Mouse (Mus musculus): ENCODE measurements around the gene Hist1h4n. TPM values are rescaled to one million over a fixed set of nuclear protein-coding genes. Genes with fewer than 3 reads are reported as not detected.
"Not testable (repeated sequence)": the region's sequence is repeated elsewhere in the genome, so short reads cannot be mapped to it uniquely, and the experiment has no call there.

Hist1h4n gene
- total RNA-seq (2021) = not detected
- long read RNA-seq, experiment 1, partial matches to known transcripts = 0 of 1 reads
- long read RNA-seq, experiment 1, other reads (novel, unspliced or antisense) = 0 of 1 reads
- long read RNA-seq, experiment 2 = 0 reads

DNA sequence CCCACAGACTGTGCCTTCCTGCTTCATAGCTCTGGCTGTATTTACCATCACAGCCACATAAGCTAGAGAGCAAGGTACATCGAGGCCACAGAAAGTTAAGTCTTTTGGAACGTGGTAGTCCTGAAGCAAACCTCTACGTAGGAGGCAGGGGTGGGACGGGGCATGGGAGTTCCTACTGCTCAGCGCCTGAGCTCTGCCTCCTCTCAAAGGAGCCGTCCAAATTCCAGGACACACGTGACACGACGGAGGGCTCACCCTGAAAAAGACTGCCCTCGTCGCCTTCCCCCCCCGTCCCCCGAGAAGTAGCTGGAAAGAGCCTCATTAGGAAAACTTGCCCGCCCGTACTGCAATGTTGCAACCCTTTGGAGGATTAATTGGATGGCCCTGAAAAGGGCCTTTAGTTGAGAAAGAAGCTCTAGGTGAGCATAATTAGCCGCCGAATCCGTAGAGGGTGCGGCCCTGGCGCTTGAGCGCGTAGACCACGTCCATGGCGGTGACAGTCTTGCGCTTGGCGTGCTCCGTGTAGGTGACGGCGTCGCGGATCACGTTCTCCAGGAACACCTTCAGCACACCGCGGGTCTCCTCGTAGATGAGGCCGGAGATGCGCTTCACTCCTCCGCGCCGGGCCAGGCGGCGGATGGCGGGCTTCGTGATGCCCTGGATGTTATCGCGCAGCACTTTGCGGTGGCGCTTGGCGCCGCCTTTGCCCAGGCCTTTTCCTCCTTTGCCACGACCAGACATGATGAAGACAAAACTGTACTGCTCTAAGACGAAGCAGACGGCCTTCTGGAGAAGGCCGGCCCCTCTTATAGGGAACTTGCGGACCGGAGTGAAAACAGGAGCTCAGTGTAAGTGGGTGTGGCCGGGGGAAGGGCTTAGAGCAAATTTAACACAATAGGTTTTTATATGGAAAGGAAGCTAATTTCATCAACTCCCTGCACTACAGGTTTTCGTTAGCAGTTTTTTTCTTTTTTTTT is at the start of gene Hist1h4n:
Hist1h4n (minus strand) TSS at position 779 of the 977 bp plus-strand sequence.
- intact Hi-C loops (cut with DNase I); DNase-seq: not testable (repeated sequence)

- intact Hi-C loops (cut with DNase I) = no loop called here
- DNase-seq = no peak
Observed at GRCm38 (mm10) chr13:21880735-21881134, 48.7 kb upstream of the Hist1h4n start.

DNA sequence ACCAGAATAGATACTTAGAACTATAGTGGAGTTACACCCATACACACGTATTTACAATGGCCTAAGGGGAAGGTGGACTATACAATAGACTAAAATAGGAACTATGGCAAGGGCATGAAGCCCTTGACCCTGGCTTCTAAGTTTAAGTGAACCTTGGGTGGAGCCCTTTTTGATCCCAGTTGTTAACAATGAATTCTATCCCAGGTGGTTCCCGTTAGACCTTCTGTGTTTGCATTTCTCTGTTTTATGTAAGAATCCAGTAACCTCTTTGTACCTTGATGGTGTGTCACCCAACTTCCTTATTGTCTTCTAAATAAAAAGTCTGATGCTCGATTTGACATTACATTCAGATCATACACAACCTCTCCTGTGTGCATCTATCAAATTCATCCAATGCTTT is 33.5 kb upstream of the Hist1h4n start:
- DNase-seq; intact Hi-C loops (cut with DNase I): not testable (repeated sequence)

DNA sequence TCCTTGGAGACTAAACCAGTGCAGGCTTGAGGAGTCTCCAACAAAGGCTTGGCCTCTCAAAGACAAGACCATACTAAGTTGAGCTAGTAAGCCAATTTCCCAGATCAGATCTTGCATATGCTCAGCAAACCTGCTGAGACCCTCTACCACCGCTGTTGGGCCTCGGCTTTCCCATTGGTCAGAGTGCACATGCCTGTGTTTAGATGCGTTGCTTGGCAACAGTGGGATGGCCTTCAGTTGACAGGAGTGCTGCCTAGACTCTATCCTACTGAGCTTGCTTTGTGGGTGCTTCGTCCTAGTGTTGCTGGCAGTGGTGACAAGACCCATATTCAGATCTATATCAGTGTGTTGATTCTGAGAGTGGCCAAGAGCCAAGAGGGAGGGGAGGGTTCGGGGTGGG is 29.6 kb upstream of the Hist1h4n start:
- intact Hi-C loops (cut with DNase I) = no loop called here
- DNase-seq = no peak

- intact Hi-C loops (cut with DNase I) = loop anchor here (10.0 kb wide), 2 partner anchors 141 to 169 kb away; partner anchors contain the start of genes Hist1h2ai, Hist1h2bl and Hist1h3h
- no peak for DNase-seq
Observed at GRCm38 (mm10) chr13:21855698-21856162, 23.7 kb upstream of the Hist1h4n start.

- intact Hi-C loops (cut with DNase I) = loop anchor here (10.0 kb wide), 2 partner anchors 140 to 170 kb away; partner anchors contain the start of genes Hist1h2ai, Hist1h2bl and Hist1h3h
- peak; percentile 30 to 35 for DNase-seq
Observed at GRCm38 (mm10) chr13:21855146-21855545, 23.1 kb upstream of the Hist1h4n start.

DNA sequence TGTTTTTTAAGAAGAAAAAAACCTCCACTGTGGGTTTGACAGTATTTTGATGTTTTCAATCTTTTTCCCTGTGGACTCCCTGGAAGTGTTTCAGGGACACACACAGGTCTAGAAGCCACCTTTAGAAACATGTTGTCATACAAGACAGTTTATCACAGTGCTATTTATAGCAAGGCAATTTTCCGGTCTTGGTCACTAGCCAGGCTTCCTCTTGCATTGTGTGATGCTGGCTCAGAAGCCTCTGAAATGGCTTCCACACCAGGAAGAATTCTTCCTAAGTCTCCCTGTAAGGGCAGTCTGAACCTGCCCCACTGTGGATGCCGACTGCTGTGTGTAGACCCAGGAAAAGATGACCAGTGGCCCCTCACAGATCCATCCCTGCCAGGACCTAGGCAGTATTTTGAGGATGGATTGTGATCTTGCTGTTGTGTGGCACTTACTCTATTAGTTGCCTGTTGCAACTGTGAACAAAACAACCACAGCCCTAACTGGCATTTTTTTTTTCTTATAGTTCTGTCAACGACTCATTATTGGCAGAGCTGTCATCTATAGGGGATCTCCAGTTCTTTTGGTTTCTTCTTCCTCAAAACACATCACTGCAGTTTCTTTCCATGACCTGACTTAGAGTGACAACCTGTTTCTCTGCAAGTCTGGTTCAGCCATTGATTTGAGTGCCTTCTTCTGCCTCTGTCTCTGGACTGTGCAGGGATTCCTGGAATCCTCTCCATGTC is 20.4 kb upstream of the Hist1h4n start:
- DNase-seq = peak in 1 of 2 experiments; percentile 19
- intact Hi-C loops (cut with DNase I) = loop anchor here (10.0 kb wide), 2 partner anchors 138 to 172 kb away; partner anchors contain the start of genes Hist1h2ai, Hist1h2bl and Hist1h3h

DNA sequence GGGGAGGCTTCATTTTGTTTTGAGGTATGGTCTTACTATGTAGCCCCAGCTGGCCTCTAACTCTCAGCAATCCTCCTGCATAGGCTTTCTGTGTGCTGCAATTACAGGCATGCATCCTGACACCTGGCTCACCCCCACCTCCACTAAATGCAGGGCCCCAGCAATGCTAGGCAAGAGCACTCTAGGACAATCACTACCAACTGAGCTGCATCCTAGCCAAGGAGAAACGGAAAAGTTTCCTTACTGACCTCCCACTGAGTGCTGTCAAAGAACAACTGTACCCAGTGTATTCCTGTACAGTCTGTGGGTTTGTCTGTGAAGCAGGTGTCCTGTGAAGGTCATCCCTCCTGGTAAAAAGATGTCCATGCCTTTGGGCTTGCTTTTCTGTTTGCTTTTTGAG is 18.7 kb upstream of the Hist1h4n start:
- DNase-seq = not testable (repeated sequence)
- intact Hi-C loops (cut with DNase I) = loop anchor here (10.0 kb wide), 2 partner anchors 136 to 174 kb away; partner anchors contain the start of genes Hist1h2ai, Hist1h2bl and Hist1h3h

DNA sequence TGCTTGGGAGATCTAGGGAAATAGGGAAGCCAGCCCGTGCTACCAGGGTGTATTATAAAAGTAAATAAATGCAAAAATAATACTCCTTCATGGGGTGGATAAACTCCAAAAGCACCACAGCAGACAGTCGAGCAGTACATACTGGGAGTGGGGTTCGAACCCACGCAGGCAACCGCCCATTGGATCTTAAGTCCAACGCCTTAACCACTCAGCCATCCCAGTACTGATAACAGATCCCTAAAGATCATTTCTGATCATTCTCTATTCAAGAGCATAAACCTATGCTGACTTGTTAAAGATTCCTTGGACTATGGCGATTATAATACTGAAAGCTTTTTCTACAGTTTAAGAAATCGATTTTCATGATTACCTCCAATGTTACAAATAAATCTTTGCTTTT is 15.9 kb upstream of the Hist1h4n start:
- intact Hi-C loops (cut with DNase I) = no loop called here
- no peak for DNase-seq

DNA sequence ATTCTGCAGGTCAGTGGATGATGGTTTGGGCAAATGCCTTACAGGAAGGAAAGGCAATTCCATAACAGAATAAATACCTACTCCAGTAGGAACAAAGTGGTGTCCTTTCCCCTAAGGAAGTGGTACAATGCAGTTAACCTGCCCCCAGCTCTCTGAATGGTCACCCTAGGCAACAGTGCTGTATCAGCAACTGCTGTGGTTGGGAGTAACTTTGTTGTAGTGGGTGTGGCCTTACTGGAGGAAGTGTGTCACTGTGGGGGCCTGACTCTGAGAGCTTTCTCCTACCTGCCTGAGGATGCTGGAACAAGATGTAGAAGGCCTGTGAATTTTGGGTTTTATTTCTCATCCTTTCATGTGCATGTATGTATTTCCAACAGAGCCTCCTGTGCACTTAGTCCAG is 14.4 kb upstream of the Hist1h4n start:
- intact Hi-C loops (cut with DNase I) = not testable (repeated sequence)

DNA sequence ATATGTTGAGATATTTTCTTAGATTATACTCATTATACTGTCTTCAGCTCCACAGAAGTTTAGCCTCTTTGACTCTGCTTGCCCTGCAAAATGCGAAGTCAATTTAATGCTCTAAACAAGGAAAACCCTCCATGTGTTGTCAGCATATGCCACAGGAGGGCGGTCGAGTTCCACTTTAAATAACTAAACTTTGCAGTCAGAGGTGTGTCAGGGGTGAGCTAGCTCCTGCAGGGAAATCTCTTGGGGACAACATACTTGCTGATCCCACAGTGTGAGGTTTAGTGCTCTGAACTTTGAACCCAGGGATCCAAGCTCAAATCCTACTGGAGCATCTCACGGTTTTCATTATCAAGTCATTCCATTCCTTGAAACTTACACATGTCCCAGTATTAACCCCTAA is 8.5 kb upstream of the Hist1h4n start:
- intact Hi-C loops (cut with DNase I); DNase-seq: not testable (repeated sequence)

More for the DNA sequence above, 14.4 kb upstream of the Hist1h4n start:
- DNase-seq = not testable (repeated sequence)

DNA sequence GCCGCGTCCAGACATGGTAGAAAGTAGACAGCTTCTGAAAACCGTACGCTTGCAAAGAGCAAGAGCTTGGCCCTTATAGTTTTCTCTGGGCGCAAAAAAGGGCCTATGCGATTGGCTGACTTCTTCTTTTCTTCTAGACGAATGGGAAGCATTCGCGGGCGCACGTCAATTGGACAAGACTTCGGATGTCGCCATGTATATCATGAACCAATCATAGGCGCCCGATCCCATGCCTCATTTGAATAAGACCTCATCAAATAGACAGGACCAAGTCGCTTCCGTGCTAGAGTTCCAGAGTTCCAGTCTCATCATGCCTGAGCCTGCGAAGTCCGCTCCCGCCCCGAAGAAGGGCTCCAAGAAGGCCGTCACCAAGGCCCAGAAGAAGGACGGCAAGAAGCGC is 1.5 kb upstream of the Hist1h4n start, which contains the start of the genes Hist1h2ap and Hist1h2br:
Hist1h2ap (minus strand) TSS at position 47 of the 400 bp plus-strand sequence.
Hist1h2br (plus strand) TSS at position 283 of the 400 bp plus-strand sequence.
- DNase-seq; intact Hi-C loops (cut with DNase I): not testable (repeated sequence)

GRCm38 (mm10) chr13:21830344-21830743 is 1.7 kb downstream of the Hist1h4n start:
- intact Hi-C loops (cut with DNase I) = no loop called here
- no peak for DNase-seq

DNA sequence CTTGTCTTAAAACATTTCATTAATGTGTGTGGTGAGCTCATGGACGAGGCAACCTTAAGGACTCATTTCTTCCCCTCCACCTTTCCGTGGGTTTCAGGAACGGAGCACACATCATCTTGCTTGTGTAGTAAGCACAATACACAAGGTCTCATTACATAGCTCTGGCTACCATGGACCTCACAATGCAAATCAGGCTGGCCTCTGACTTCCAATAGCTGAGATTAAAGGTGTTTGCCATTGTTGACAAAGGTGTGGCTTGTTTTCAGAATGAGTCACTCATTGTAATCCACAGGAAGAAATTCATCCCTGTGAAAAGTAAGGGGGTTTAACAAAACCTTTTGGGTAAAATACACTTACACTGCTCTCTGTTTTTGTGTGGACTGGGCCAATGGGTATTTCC is 3.5 kb downstream of the Hist1h4n start:
- intact Hi-C loops (cut with DNase I) = loop anchor here (10.0 kb wide), 2 partner anchors 206 to 1786 kb away; partner anchors contain the start of genes Hist1h2ah and Hist1h2bk
- no peak for DNase-seq

DNA sequence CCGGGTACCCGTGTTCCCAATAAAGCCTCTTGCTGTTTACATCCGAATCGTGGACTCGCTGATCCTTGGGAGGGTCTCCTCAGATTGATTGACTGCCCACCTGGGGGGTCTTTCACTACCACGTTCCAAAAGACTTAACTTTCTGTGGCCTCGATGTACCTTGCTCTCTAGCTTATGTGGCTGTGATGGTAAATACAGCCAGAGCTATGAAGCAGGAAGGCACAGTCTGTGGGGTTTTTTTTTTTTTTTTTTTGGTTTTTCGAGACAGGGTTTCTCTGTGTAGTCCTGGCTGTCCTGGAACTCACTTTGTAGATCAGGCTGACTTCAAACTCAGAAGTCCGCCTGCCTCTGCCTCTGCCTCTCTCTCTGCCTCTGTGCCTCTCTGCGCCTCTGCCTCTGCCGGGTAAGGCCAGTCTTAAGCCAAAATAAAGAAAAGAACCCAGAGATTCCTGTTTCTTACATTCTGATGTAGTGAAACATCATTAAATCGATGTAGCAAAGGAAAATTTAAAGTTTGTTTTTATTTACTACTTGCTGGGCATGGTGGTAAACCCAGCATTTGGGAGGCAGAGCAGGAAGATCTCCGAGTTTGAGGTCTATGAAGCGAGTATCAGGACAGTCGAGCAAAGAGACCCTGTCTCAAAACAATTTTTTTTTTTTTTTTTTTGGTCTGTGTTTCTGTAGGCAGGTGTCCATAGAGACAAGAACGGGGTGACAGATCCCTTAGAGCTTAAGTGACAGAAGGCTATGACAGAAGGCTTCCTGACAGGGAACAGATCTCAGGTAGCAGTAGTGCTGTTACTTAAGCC is 11.7 kb downstream of the Hist1h4n start:
- DNase-seq = not testable (repeated sequence)
- intact Hi-C loops (cut with DNase I) = loop anchor here (10.0 kb wide), 2 partner anchors 215 to 1795 kb away; partner anchors contain the start of genes Hist1h2ah and Hist1h2bk

- DNase-seq; intact Hi-C loops (cut with DNase I): not testable (repeated sequence)
Observed at GRCm38 (mm10) chr13:21812092-21812491, 19.9 kb downstream of the Hist1h4n start.

DNA sequence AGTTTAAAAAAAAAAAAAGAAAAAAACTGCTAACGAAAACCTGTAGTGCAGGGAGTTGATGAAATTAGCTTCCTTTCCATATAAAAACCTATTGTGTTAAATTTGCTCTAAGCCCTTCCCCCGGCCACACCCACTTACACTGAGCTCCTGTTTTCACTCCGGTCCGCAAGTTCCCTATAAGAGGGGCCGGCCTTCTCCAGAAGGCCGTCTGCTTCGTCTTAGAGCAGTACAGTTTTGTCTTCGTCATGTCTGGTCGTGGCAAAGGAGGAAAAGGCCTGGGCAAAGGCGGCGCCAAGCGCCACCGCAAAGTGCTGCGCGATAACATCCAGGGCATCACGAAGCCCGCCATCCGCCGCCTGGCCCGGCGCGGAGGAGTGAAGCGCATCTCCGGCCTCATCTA is 20.5 kb downstream of the Hist1h4n start, which contains the start of gene Hist1h4m:
Hist1h4m (plus strand) TSS at position 208 of the 400 bp plus-strand sequence.
- DNase-seq; intact Hi-C loops (cut with DNase I): not testable (repeated sequence)

GRCm38 (mm10) chr13:21811074-21811473 is 20.9 kb downstream of the Hist1h4n start:
- DNase-seq; intact Hi-C loops (cut with DNase I): not testable (repeated sequence)

- DNase-seq; intact Hi-C loops (cut with DNase I): not testable (repeated sequence)
Observed at GRCm38 (mm10) chr13:21810073-21810472, 21.9 kb downstream of the Hist1h4n start, which contains the start of the genes Hist1h2bq and Hist1h2ao. TSS of gene Hist1h2bq (minus strand) at chr13:21810197. TSS of gene Hist1h2ao (plus strand) at chr13:21810465.
